Mouse (Mus musculus): ENCODE measurements around the gene Fut1. TPM values are rescaled to one million over a fixed set of nuclear protein-coding genes. Genes with fewer than 3 reads are reported as not detected.

The Fut1 gene
- polyA plus RNA-seq, 1 experiment from 2014 or later = not detected

DNA sequence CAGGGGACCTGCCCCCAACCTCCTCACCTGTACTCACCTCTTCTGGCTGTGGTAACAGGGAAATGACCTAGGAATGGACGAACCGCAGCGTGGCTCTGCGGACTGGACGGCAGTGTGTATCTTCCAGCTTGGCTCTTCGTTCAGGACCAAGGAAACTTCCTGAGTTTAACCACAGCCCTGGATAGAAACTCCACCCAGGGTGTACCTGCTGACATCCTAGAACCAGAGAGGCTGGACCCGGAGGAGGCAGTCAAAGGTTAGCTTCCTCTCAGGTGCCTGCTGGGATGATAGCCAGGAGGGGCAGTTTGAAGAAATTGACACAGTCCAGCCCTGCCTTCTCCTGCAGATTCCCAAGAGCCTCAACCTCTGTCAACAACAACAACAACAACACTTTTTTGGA lies 49.1 kb downstream of the Fut1 start, which contains the start of gene Fut2:
Gene Fut2 (minus strand): TSS at position 234 of the 400 bp plus-strand sequence.
- no peaks in the 10 kb centered on the region for H3K36me3 ChIP-seq
- H3K4me1 ChIP-seq = no peaks in the 10 kb centered on the region
- 89% methylated on average over 7 of the region's 7 CpGs for WGBS
- no peak within 1 kb of the TSS for H3K27ac ChIP-seq (replicated peaks)
- H3K4me3 ChIP-seq = no peak within 1 kb of the TSS
- no peak within 1 kb of the TSS for H3K4me2 ChIP-seq (replicated peaks)
- no peaks in the 10 kb centered on the region for H3K27me3 ChIP-seq
- ATAC-seq (replicated peaks) = no peak
- H3K9ac ChIP-seq (replicated peaks) = no peak within 1 kb of the TSS
- 0 out of 2 replicates have a peak, but pooled peaks cover 2% of the 10 kb centered on the region for H3K9me3 ChIP-seq

GRCm38 (mm10) chr7:45667761-45668160 lies 50.7 kb downstream of the Fut1 start:
- 66% methylated on average over 14 of the region's 14 CpGs for WGBS
- no peaks in the 10 kb centered on the region for H3K27me3 ChIP-seq
- ATAC-seq (replicated peaks) = no peak
- H3K9me3 ChIP-seq = 0 out of 2 replicates have a peak, but pooled peaks cover 2% of the 10 kb centered on the region
- H3K4me3 ChIP-seq = no peak overlapping the region
- H3K4me1 ChIP-seq = no peaks in the 10 kb centered on the region
- no peak overlapping the region for H3K4me2 ChIP-seq (replicated peaks)
- H3K36me3 ChIP-seq = no peaks in the 10 kb centered on the region
- no peak overlapping the region for H3K27ac ChIP-seq (replicated peaks)
- no peak overlapping the region for H3K9ac ChIP-seq (replicated peaks)

GRCm38 (mm10) chr7:45668921-45669320 lies 51.8 kb downstream of the Fut1 start:
- ATAC-seq (replicated peaks) = no peak
- no peak overlapping the region for H3K9ac ChIP-seq (replicated peaks)
- no peak overlapping the region for H3K27ac ChIP-seq (replicated peaks)
- WGBS = 94% methylated on average over 9 of the region's 9 CpGs
- no peaks in the 10 kb centered on the region for H3K4me1 ChIP-seq
- no peaks in the 10 kb centered on the region for H3K36me3 ChIP-seq
- 0 out of 2 replicates have a peak, but pooled peaks cover 2% of the 10 kb centered on the region for H3K9me3 ChIP-seq
- H3K27me3 ChIP-seq = no peaks in the 10 kb centered on the region
- H3K4me2 ChIP-seq (replicated peaks) = no peak overlapping the region
- H3K4me3 ChIP-seq = no peak overlapping the region

Other genes with a start within 250 kb of the Fut1 start
- 9.1 and 10.5 TPM in 2 replicates for gene Lin7b, start 246.7 kb upstream of the Fut1 start, polyA plus RNA-seq (2015; fragmentation: Nextera tagmentation; extraction: Ambion mirVana)
- gene Snrnp70, start 221.5 kb upstream of the Fut1 start, polyA plus RNA-seq (2015; fragmentation: Nextera tagmentation; extraction: Ambion mirVana) = 220 and 231 TPM in 2 replicates
- not detected in 2 replicates for gene Kcna7, start 211.6 kb upstream of the Fut1 start, polyA plus RNA-seq (2015; fragmentation: Nextera tagmentation; extraction: Ambion mirVana)
- gene Ntf5, start 203.6 kb upstream of the Fut1 start, polyA plus RNA-seq (2015; fragmentation: Nextera tagmentation; extraction: Ambion mirVana) = not detected in 2 replicates
- 0.68 and 1.4 TPM in 2 replicates for gene Lhb, start 196.5 kb upstream of the Fut1 start, polyA plus RNA-seq (2015; fragmentation: Nextera tagmentation; extraction: Ambion mirVana)
- gene Gys1, start 182.4 kb upstream of the Fut1 start, polyA plus RNA-seq (2015; fragmentation: Nextera tagmentation; extraction: Ambion mirVana) = 19.4 and 19.6 TPM in 2 replicates
- 142 and 144 TPM in 2 replicates for gene Ruvbl2, start 179.2 kb upstream of the Fut1 start, polyA plus RNA-seq (2015; fragmentation: Nextera tagmentation; extraction: Ambion mirVana)
- gene Ftl1, start 157.4 kb upstream of the Fut1 start, polyA plus RNA-seq (2015; fragmentation: Nextera tagmentation; extraction: Ambion mirVana) = 6,132 and 6,335 TPM in 2 replicates
- gene Bax, start 150.4 kb upstream of the Fut1 start, polyA plus RNA-seq (2015; fragmentation: Nextera tagmentation; extraction: Ambion mirVana) = 288 and 289 TPM in 2 replicates
- 0.14 and 0.18 TPM in 2 replicates for gene Tulp2, start 135.4 kb upstream of the Fut1 start, polyA plus RNA-seq (2015; fragmentation: Nextera tagmentation; extraction: Ambion mirVana)
- not detected in 2 replicates for gene Gm45808, start 130.5 kb upstream of the Fut1 start, polyA plus RNA-seq (2015; fragmentation: Nextera tagmentation; extraction: Ambion mirVana)
- gene Dhdh, start 128.5 kb upstream of the Fut1 start, polyA plus RNA-seq (2015; fragmentation: Nextera tagmentation; extraction: Ambion mirVana) = 2.3 and 2.6 TPM in 2 replicates
- gene Nucb1, start 106.9 kb upstream of the Fut1 start, polyA plus RNA-seq (2015; fragmentation: Nextera tagmentation; extraction: Ambion mirVana) = 95.0 and 95.7 TPM in 2 replicates
- gene Ppp1r15a, start 91.0 kb upstream of the Fut1 start, polyA plus RNA-seq (2015; fragmentation: Nextera tagmentation; extraction: Ambion mirVana) = 15.4 and 15.6 TPM in 2 replicates
- gene Plekha4, start 91.0 kb upstream of the Fut1 start, polyA plus RNA-seq (2015; fragmentation: Nextera tagmentation; extraction: Ambion mirVana) = 0.72 and 0.92 TPM in 2 replicates
- not detected in 2 replicates for gene Hsd17b14, start 62.4 kb upstream of the Fut1 start, polyA plus RNA-seq (2015; fragmentation: Nextera tagmentation; extraction: Ambion mirVana)
- 21.6 and 23.3 TPM in 2 replicates for gene Bcat2, start 47.1 kb upstream of the Fut1 start, polyA plus RNA-seq (2015; fragmentation: Nextera tagmentation; extraction: Ambion mirVana)
- not detected in 2 replicates for gene Fgf21, start 1.8 kb upstream of the Fut1 start, polyA plus RNA-seq (2015; fragmentation: Nextera tagmentation; extraction: Ambion mirVana)
- 0.17 TPM in 1 of 2 replicates, not detected in the other for gene Izumo1, start 4.5 kb downstream of the Fut1 start, polyA plus RNA-seq (2015; fragmentation: Nextera tagmentation; extraction: Ambion mirVana)
- gene Rasip1, start 10.2 kb downstream of the Fut1 start, polyA plus RNA-seq (2015; fragmentation: Nextera tagmentation; extraction: Ambion mirVana) = 15.5 and 16.6 TPM in 2 replicates
- 2.5 and 2.7 TPM in 2 replicates for gene Mamstr, start 22.7 kb downstream of the Fut1 start, polyA plus RNA-seq (2015; fragmentation: Nextera tagmentation; extraction: Ambion mirVana)
- 0.31 TPM in 1 of 2 replicates, not detected in the other for gene Fut2, start 49.1 kb downstream of the Fut1 start, polyA plus RNA-seq (2015; fragmentation: Nextera tagmentation; extraction: Ambion mirVana)
- gene Ntn5, start 66.7 kb downstream of the Fut1 start, polyA plus RNA-seq (2015; fragmentation: Nextera tagmentation; extraction: Ambion mirVana) = 0.29 and 0.45 TPM in 2 replicates
- gene Sec1, start 77.1 kb downstream of the Fut1 start, polyA plus RNA-seq (2015; fragmentation: Nextera tagmentation; extraction: Ambion mirVana) = 0.14 TPM in 1 of 2 replicates, not detected in the other
- 39.0 and 39.8 TPM in 2 replicates for gene Car11, start 82.6 kb downstream of the Fut1 start, polyA plus RNA-seq (2015; fragmentation: Nextera tagmentation; extraction: Ambion mirVana)
- 3.6 and 4.1 TPM in 2 replicates for gene Dbp, start 87.8 kb downstream of the Fut1 start, polyA plus RNA-seq (2015; fragmentation: Nextera tagmentation; extraction: Ambion mirVana)
- 633 and 683 TPM in 2 replicates for gene Rpl18, start 98.2 kb downstream of the Fut1 start, polyA plus RNA-seq (2015; fragmentation: Nextera tagmentation; extraction: Ambion mirVana)
- gene Sphk2, start 100.7 kb downstream of the Fut1 start, polyA plus RNA-seq (2015; fragmentation: Nextera tagmentation; extraction: Ambion mirVana) = 29.0 and 30.2 TPM in 2 replicates
- 0.37 and 1.0 TPM in 2 replicates for gene Fam83e, start 103.9 kb downstream of the Fut1 start, polyA plus RNA-seq (2015; fragmentation: Nextera tagmentation; extraction: Ambion mirVana)
- not detected in 2 replicates for gene Spaca4, start 108.5 kb downstream of the Fut1 start, polyA plus RNA-seq (2015; fragmentation: Nextera tagmentation; extraction: Ambion mirVana)
- 21.7 and 22.9 TPM in 2 replicates for gene Lmtk3, start 166.4 kb downstream of the Fut1 start, polyA plus RNA-seq (2015; fragmentation: Nextera tagmentation; extraction: Ambion mirVana)
- gene Sult2b1, start 167.4 kb downstream of the Fut1 start, polyA plus RNA-seq (2015; fragmentation: Nextera tagmentation; extraction: Ambion mirVana) = 6.0 and 7.6 TPM in 2 replicates
- 376 and 383 TPM in 2 replicates for gene Cyth2, start 197.3 kb downstream of the Fut1 start, polyA plus RNA-seq (2015; fragmentation: Nextera tagmentation; extraction: Ambion mirVana)
- 0.55 and 0.98 TPM in 2 replicates for gene Kcnj14, start 207.5 kb downstream of the Fut1 start, polyA plus RNA-seq (2015; fragmentation: Nextera tagmentation; extraction: Ambion mirVana)
- gene Grwd1, start 213.7 kb downstream of the Fut1 start, polyA plus RNA-seq (2015; fragmentation: Nextera tagmentation; extraction: Ambion mirVana) = 46.8 and 46.9 TPM in 2 replicates